Mouse (Mus musculus) MEL (cell line): Measurements from ENCODE around the gene Tpp1. TPM values are rescaled to one million over a fixed set of nuclear protein-coding genes. Genes with fewer than 3 reads are reported as not detected.

ENCODE experiments used
- DNase-seq: peaks from one replicate; pipeline ENCODE4 v3.0.0; 2011; ENCODE audit warnings: low read depth, low spot score
- H3K27ac ChIP-seq: 2 replicates; pipeline ENCODE4 v1.5.1; 2012; ENCODE audit warnings: low read depth, mild to moderate bottlenecking, control low read depth, low read length, moderate library complexity; ENCODE audit not compliant: control insufficient read depth
- H3K27me3 ChIP-seq, 2 experiments: fragments of 150-350 bp in 1 of 2; sonication (generic) in 1 of 2; 2 replicates each; pipeline ENCODE4 v1.6.1; 2012; ENCODE audit warnings: low read length in 2 of 2, mild to moderate bottlenecking in 2 of 2, improper control_type of control experiment in 1 of 2, moderate library complexity in 1 of 2; ENCODE audit not compliant: insufficient read depth in 2 of 2, control insufficient read depth in 1 of 2
- H3K36me3 ChIP-seq, 2 experiments: 2 replicates each; pipeline ENCODE4 v1.6.1; 2012 to 2014; ENCODE audit warnings: low read length in 2 of 2, improper control_type of control experiment in 1 of 2, inconsistent platforms in 1 of 2, mild to moderate bottlenecking in 1 of 2; ENCODE audit not compliant: insufficient read depth in 2 of 2, control insufficient read depth in 1 of 2
- H3K4me1 ChIP-seq, 2 experiments: fragments of 150-350 bp in 1 of 2; sonication (generic) in 1 of 2; 2 replicates each; pipeline ENCODE4 v1.6.1; 2012; ENCODE audit warnings: low read length in 2 of 2, improper control_type of control experiment in 1 of 2, mild to moderate bottlenecking in 1 of 2; ENCODE audit not compliant: insufficient read depth in 2 of 2, control insufficient read depth in 1 of 2
- H3K4me3 ChIP-seq, 2 experiments: fragments of 150-350 bp in 1 of 2; sonication (generic) in 1 of 2; 2 replicates each; pipeline ENCODE4 v1.5.1; 2012; ENCODE audit warnings: low read depth in 2 of 2, low read length in 2 of 2, mild to moderate bottlenecking in 2 of 2, moderate library complexity in 2 of 2, control low read depth in 1 of 2, improper control_type of control experiment in 1 of 2; ENCODE audit not compliant: control insufficient read depth in 1 of 2, insufficient read depth in 1 of 2
- H3K79me2 ChIP-seq: 2 replicates; pipeline ENCODE4 v1.6.1; 2012; ENCODE audit warnings: mild to moderate bottlenecking, low read length, moderate library complexity; ENCODE audit not compliant: control insufficient read depth, poor library complexity, insufficient read depth
- H3K9ac ChIP-seq: 2 replicates; pipeline ENCODE4 v1.6.1; 2012; ENCODE audit warnings: low read depth, mild to moderate bottlenecking, control low read depth, low read length, moderate library complexity; ENCODE audit not compliant: control insufficient read depth, poor library complexity, severe bottlenecking
- H3K9me3 ChIP-seq: fragments of 150-350 bp; sonication (generic); replicated peaks from 2 replicates; pipeline ENCODE4 v1.6.1; 2012; ENCODE audit warnings: mild to moderate bottlenecking, low read length, improper control_type of control experiment, moderate library complexity; ENCODE audit not compliant: insufficient read depth
- CHD2 ChIP-seq: IDR thresholded peaks from 2 replicates; pipeline ENCODE4 v1.6.1; 2011; ENCODE audit warnings: low read length, improper control_type of control experiment
- CTCF ChIP-seq, 3 experiments: IDR thresholded peaks in 2 of 3; conservative IDR thresholded peaks in 1 of 3; 2 replicates each; pipeline ENCODE4 v1.5.1; 2011 to 2012; ENCODE audit warnings: low read length in 3 of 3, low read depth in 2 of 3, mild to moderate bottlenecking in 2 of 3, improper control_type of control experiment in 1 of 3, inconsistent platforms in 1 of 3, mixed read lengths in 1 of 3, moderate library complexity in 1 of 3; ENCODE audit not compliant: control insufficient read depth in 1 of 3, insufficient read depth in 1 of 3, poor library complexity in 1 of 3, severe bottlenecking in 1 of 3
- E2F4 ChIP-seq: IDR thresholded peaks from 2 replicates; pipeline ENCODE4 v1.6.1; 2011; ENCODE audit warnings: low read depth, low read length, improper control_type of control experiment, borderline replicate concordance
- EP300 ChIP-seq, 2 experiments: IDR thresholded peaks; 2 replicates each; pipeline ENCODE4 v1.6.1; 2011; ENCODE audit warnings: improper control_type of control experiment in 2 of 2, low read length in 2 of 2, low read depth in 1 of 2, mild to moderate bottlenecking in 1 of 2
- ETS1 ChIP-seq: IDR thresholded peaks from 2 replicates; pipeline ENCODE4 v1.6.1; 2012; ENCODE audit warnings: low read depth, mild to moderate bottlenecking, inconsistent platforms, low read length, improper control_type of control experiment, moderate library complexity
- GABPA ChIP-seq: IDR thresholded peaks from 2 replicates; pipeline ENCODE4 v1.6.1; 2012; ENCODE audit warnings: low read depth, mild to moderate bottlenecking, inconsistent platforms, low read length, improper control_type of control experiment, moderate library complexity
- GATA1 ChIP-seq: IDR thresholded peaks from 2 replicates; pipeline ENCODE4 v1.6.1; 2011; ENCODE audit warnings: low read depth, low read length, improper control_type of control experiment
- MAX ChIP-seq: IDR thresholded peaks from 2 replicates; pipeline ENCODE4 v1.6.1; 2011; ENCODE audit warnings: low read length, improper control_type of control experiment
- MXI1 ChIP-seq: IDR thresholded peaks from 2 replicates; pipeline ENCODE4 v1.6.1; 2011; ENCODE audit warnings: mild to moderate bottlenecking, low read depth, low read length, improper control_type of control experiment
- NRF1 ChIP-seq: IDR thresholded peaks from 2 replicates; pipeline ENCODE4 v1.6.1; 2014; ENCODE audit warnings: low read depth, mild to moderate bottlenecking, inconsistent platforms, low read length, improper control_type of control experiment, moderate library complexity; ENCODE audit not compliant: poor library complexity, insufficient read depth, severe bottlenecking
- POLR2AphosphoS5 ChIP-seq: IDR thresholded peaks from 2 replicates; pipeline ENCODE4 v1.6.1; 2012; ENCODE audit warnings: low read depth, borderline replicate concordance, mild to moderate bottlenecking, inconsistent platforms, low read length, moderate library complexity, mixed read lengths
- RCOR1 ChIP-seq: IDR thresholded peaks from 2 replicates; pipeline ENCODE4 v1.6.1; 2012; ENCODE audit warnings: low read depth, mild to moderate bottlenecking, inconsistent platforms, low read length, improper control_type of control experiment
- SIN3A ChIP-seq: IDR thresholded peaks from 2 replicates; pipeline ENCODE4 v1.6.1; 2012; ENCODE audit warnings: low read length, improper control_type of control experiment, inconsistent platforms
- SMC3 ChIP-seq: IDR thresholded peaks from 2 replicates; pipeline ENCODE4 v1.6.1; 2011; ENCODE audit warnings: low read depth, low read length, improper control_type of control experiment
- TAL1 ChIP-seq: IDR thresholded peaks from 2 replicates; pipeline ENCODE4 v1.6.1; 2012; ENCODE audit warnings: mild to moderate bottlenecking, inconsistent platforms, low read length, moderate library complexity, mixed read lengths
- TBP ChIP-seq: IDR thresholded peaks from 2 replicates; pipeline ENCODE4 v1.8.0; 2011; ENCODE audit warnings: low read depth, low read length, improper control_type of control experiment
- ZNF384 ChIP-seq: IDR thresholded peaks from 2 replicates; pipeline ENCODE4 v1.6.1; 2012; ENCODE audit warnings: low read depth, mild to moderate bottlenecking, inconsistent platforms, low read length, improper control_type of control experiment
- polyA plus RNA-seq, 2 experiments: library from polyadenylated mRNA; stranded (reverse) in 1 of 2; unstranded in 1 of 2; fragments of >175 nt in 1 of 2; fragments of >200 nt in 1 of 2; gene quantifications; 2 replicates each; pipeline versions ENCODE4 v1.2.1 to v1.2.4; 2012; ENCODE audit warnings: low replicate concordance in 2 of 2, low read depth in 1 of 2; ENCODE audit not compliant: insufficient read length in 2 of 2, insufficient read depth in 1 of 2, missing spikeins in 1 of 2
- total RNA-seq: library from RNA; depleted of rRNA; stranded (reverse); fragments of 300-350 nt; gene quantifications from 2 replicates; pipeline ENCODE4 v1.2.3, GENCODE M21; 2012

Gene Tpp1
- total and polyA plus RNA-seq, 3 experiments: 17.5 to 45.4 TPM; not detected in 1

DNA sequence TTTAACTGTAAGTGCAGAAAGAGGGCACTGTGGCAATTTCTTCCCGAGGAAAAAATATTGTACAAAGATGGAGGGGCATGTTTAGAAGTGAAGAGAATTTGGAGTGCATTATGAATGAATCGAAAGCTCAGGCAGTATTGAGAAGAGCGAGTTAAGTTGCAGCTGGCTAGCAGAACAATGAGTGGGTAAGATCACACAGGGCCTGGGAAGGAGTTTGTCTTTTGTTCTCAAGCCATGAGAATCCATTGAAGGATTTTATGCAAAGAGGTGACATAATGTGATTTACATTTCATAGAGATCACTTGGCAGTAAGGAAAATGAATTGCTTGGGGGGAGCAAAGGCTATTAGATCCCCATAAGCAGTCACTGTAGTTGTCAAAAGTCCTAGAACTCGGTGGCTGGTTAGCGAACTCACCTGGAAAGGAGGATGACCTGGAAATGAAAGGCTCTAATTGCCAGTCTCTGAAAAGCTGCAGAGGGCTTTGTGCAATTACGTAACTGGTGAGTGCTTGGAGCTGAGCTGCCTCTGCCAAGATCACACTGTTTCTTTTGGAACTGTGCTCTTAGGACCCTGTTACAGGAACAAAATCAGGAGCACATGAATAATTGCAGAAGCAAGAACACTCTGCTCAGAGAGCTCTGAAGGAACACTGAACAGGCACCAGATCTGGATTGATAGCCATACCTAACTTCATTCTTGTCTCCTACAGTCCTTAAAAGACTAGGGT lies 23.2 kb downstream of the Tpp1 start:
- Histone ChIP-seq H3K27ac (no peak overlapping the region), H3K79me2 (peaks cover 4% of the 10 kb centered on the region), H3K36me3 (peaks cover 8 to 11% of the 10 kb centered on the region in 2 experiments), H3K9ac (no peak overlapping the region), H3K4me3 (no peak overlapping the region), H3K27me3 (no peaks in the 10 kb centered on the region), H3K4me1 (peaks cover 0 to 6% of the 10 kb centered on the region in 2 experiments; a peak in 3 of 4 replicates), H3K9me3 (no peaks in the 10 kb centered on the region)
- DNase-seq: no peak
- TF ChIP-seq RCOR1: no peak
- TF ChIP-seq ETS1: no peak
- no peak for TF ChIP-seq MXI1
- no peak for TF ChIP-seq POLR2AphosphoS5
- TF ChIP-seq CTCF (IDR thresholded peaks at IDR 0.05 in 2 of 3, conservative IDR thresholded peaks at IDR 0.05 in 1 of 3; ENCODE audit: control insufficient read depth in 1 of 3, insufficient read depth in 1 of 3, low read depth in 2 of 3, low read length in 3 of 3, poor library complexity in 1 of 3, severe bottlenecking in 1 of 3): no peak
- no peak for TF ChIP-seq GATA1
- TF ChIP-seq E2F4: no peak
- TF ChIP-seq SMC3: no peak
- TF ChIP-seq TBP: no peak
- TF ChIP-seq MAX: no peak
- no peak for TF ChIP-seq GABPA
- no peak for TF ChIP-seq NRF1
- TF ChIP-seq SIN3A: no peak
- no peak for TF ChIP-seq CHD2
- TF ChIP-seq EP300 (IDR thresholded peaks at IDR 0.05; ENCODE audit: low read depth in 1 of 2, low read length in 2 of 2): no peak

DNA sequence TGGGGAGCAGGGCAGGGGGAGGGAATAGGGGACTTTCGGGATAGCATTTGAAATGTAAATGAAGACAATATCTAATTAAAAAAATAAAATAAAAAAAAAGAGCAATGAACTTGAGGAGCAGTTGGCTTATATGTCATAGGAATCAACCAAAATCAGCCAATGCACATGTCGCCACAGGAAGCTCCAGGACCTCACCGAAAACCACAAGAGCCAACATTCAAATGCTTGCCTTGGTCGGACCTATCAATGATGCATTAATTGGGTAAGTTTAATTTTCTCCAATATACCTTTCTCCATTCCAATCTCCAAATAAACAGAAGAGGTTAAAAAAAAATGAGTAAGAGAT lies 25.1 kb downstream of the Tpp1 start:
- H3K9ac ChIP-seq: no peak overlapping the region
- no peak for DNase-seq
- peaks cover 0 to 11% of the 10 kb centered on the region in 2 experiments; a peak in 1 of 4 replicates for H3K36me3 ChIP-seq
- no peaks in the 10 kb centered on the region for H3K79me2 ChIP-seq
- no peak for TF ChIP-seq TAL1
- no peak for TF ChIP-seq NRF1
- TF ChIP-seq MAX: no peak
- TF ChIP-seq ZNF384: no peak
- H3K4me1 ChIP-seq: peaks cover 0 to 6% of the 10 kb centered on the region in 2 experiments; a peak in 3 of 4 replicates
- no peak overlapping the region for H3K4me3 ChIP-seq
- no peak overlapping the region for H3K27ac ChIP-seq
- H3K9me3 ChIP-seq: no peaks in the 10 kb centered on the region
- no peaks in the 10 kb centered on the region for H3K27me3 ChIP-seq
